Mouse (Mus musculus): Measurements from ENCODE around the gene C1qtnf1. TPM values are rescaled to one million over a fixed set of nuclear protein-coding genes. Genes with fewer than 3 reads are reported as not detected.
"Not testable (repeated sequence)": the region's sequence is repeated elsewhere in the genome, so short reads cannot be mapped to it uniquely, and the experiment has no call there.

C1qtnf1 gene
- polyA plus RNA-seq (2016; fragmentation: Nextera tagmentation; extraction: Ambion mirVana), result 2.7 and 3.3 TPM in 2 replicates

DNA sequence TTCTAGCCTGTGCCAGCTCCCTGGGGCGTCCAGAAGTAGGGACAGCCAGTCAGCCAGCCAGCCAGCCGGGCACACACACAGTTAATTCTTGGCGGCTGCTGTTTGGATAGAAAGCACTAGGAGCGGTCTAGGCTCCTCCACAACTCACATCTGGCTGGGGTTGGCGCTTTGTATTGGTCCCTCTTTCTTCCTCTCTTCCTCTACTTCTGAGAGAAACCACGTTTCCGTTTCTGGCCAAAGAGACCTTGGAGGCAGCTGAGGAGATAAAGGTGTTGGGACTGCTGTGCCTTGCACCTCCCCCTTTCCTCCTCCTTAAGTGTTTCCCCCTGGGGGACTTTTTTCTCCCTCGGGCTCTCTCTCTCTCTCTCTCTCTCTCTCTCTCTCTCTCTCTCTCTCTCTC, at the start of gene C1qtnf1:
Gene C1qtnf1 (plus strand): TSS at position 218 of the 400 bp plus-strand sequence.
- Histone ChIP-seq H3K9me3 (no peaks in the 10 kb centered on the region), H3K36me3 (no peaks in the 10 kb centered on the region), H3K27me3 (ENCODE audit: insufficient read depth, poor library complexity, severe bottlenecking) (peaks cover 9% of the 10 kb centered on the region; the same call in 1 of the 2 replicates), H3K27ac (peak within 1 kb of the TSS; percentile 43), H3K4me3 (peak within 1 kb of the TSS; percentile 49), H3K4me1 (peaks cover 73% of the 10 kb centered on the region)
- no peak for DNase-seq (ENCODE audit: low spot score)
- under 1% methylated on average over 8 of the region's 8 CpGs for WGBS

DNA sequence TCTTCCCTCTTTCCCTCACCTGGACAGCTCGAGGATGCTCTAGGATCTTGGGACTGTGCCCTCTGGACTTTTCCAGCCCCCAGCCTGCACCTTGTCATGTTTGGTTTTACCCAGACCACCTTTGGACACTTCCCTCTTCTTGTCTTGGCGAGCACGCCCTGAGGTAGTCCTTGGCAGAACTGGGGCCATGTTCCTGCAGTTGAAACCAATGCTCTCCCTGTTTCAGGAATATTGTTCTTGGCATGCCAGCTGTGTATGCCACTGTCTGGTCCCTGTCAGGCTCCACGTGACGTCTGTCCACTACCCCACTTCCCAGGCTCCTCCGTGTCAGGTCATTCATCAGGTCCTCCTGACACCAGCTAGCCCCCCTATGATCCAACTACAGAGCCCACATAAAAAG, 49.3 kb upstream of the C1qtnf1 start:
- 83% methylated on average over 6 of the region's 6 CpGs for WGBS
- no peak for DNase-seq (ENCODE audit: low spot score)
- peaks cover 12% of the 10 kb centered on the region for H3K4me1 ChIP-seq
- H3K4me3 ChIP-seq, result no peak overlapping the region
- no peak overlapping the region for H3K27ac ChIP-seq
- H3K36me3 ChIP-seq, result no peaks in the 10 kb centered on the region
- H3K9me3 ChIP-seq, result no peaks in the 10 kb centered on the region
- peaks cover 3% of the 10 kb centered on the region; the same call in 1 of the 2 replicates for H3K27me3 ChIP-seq (ENCODE audit: insufficient read depth, poor library complexity, severe bottlenecking)

DNA sequence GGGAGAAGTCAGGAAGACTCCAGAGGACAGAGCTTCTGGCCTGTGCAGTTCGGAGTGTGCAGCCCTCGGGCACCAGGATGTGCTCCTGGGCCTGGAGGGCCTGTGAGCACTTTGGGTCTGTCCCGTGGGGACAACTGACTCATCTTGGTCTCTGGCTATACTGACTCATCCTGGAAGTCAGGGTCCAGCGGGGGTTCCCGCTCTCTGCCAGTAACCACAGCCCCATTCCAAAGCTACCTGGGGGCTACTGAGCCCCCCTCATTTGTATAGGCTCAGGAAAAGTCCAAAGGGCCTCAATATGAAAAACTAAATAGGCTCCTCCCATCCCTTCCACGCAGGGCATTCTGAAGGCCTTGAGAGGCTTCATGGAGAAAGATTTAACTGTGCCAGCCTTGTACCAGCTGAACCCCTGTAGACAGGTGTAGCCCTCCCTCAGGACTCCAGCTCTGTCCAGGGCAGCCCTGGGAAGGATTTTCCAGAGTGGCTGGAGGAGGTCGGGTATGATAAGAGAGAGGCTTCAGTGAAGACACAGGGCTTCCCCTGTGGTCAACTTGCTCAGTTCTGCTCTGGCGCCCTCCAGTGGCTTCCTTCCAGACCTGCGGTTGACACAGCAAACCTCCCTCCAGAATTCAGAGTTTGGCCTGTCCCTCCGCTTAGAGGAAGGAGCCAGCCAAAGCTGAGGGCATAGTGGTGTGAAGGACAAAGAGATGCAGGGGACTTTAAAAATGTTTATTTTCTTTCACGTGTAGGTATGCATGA, 48.6 kb upstream of the C1qtnf1 start:
- peaks cover 12% of the 10 kb centered on the region for H3K4me1 ChIP-seq
- no peaks in the 10 kb centered on the region for H3K9me3 ChIP-seq
- H3K4me3 ChIP-seq, result no peak overlapping the region
- H3K27ac ChIP-seq, result 0 out of 2 replicates have a peak overlapping the region, but pooled peaks have one; percentile 47
- peak; percentile 89 for DNase-seq (ENCODE audit: low spot score)
- 37% methylated on average over 11 of the region's 11 CpGs for WGBS
- H3K36me3 ChIP-seq, result no peaks in the 10 kb centered on the region
- H3K27me3 ChIP-seq (ENCODE audit: insufficient read depth, poor library complexity, severe bottlenecking), result peaks cover 3% of the 10 kb centered on the region; the same call in 1 of the 2 replicates

DNA sequence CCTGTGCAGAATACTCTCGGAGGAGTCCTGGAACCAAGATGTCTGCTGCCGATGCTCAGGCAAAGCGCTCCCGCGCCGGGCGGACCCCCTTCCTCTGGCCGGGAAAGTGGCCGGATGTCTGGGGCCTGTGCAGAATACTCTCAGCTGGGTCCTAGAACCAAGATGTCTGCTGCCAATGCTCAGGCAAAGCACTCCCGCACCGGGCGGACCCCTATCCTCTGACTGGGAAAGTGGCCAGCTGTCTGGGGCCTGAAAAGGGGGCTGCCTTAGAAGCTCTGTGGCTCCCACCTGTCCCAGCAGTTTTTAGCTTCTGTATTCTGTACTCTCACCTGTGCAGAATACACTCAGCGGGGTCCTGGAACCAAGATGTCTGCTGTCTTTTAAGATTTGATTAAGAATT, 40.2 kb upstream of the C1qtnf1 start:
- not testable (repeated sequence) for H3K4me3 ChIP-seq; DNase-seq (ENCODE audit: low spot score); H3K27me3 ChIP-seq (ENCODE audit: insufficient read depth, poor library complexity, severe bottlenecking); H3K27ac ChIP-seq; H3K36me3 ChIP-seq; H3K9me3 ChIP-seq; H3K4me1 ChIP-seq
- 91% methylated on average over 13 of the region's 13 CpGs for WGBS

DNA sequence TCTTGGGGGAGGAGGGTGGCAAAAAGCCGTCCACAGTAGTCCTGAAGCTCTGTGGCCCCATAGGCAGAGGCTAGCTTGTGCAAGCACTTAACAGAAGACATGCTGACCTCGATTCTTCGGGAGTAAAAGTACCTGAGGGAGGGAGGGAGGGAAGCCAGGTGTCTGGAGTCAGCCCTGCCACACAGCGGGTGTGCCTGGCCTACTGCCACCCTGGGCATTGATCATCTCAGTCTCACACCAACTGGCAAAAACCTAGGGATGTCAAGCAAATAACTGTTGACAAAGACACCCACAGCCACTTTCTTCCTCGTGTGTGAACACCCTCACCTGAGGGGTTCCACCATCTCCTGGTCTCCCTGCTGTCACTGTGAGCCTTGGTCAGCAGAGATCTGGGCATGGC, 34.0 kb upstream of the C1qtnf1 start:
- no peak overlapping the region for H3K4me3 ChIP-seq
- DNase-seq (ENCODE audit: low spot score), result no peak
- H3K27ac ChIP-seq, result no peak overlapping the region
- peaks cover 10% of the 10 kb centered on the region for H3K4me1 ChIP-seq
- peaks cover 8% of the 10 kb centered on the region for H3K36me3 ChIP-seq
- no peaks in the 10 kb centered on the region for H3K9me3 ChIP-seq
- peaks cover 5% of the 10 kb centered on the region for H3K27me3 ChIP-seq (ENCODE audit: insufficient read depth, poor library complexity, severe bottlenecking)
- 65% methylated on average over 5 of the region's 5 CpGs for WGBS

DNA sequence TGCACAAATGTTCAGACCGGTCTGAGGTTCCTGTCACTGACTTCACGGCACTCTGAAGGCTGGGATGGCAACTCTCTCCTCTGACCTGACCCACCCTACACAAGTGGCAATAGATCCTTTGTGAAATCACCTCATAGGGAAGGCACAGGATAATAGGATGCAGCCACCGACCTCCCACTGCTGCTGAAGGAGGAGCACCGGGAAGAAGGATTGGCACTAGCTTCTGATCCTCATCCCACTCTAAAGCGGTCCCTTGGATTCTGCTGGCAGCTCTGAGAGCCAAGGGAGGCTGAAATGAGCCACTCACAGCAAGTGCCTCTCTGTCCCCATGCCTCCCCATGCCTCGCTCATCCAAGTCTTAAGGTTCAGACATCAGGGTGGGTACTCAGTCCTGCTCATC, 33.5 kb upstream of the C1qtnf1 start:
- WGBS, result 61% methylated on average over 6 of the region's 6 CpGs

DNA sequence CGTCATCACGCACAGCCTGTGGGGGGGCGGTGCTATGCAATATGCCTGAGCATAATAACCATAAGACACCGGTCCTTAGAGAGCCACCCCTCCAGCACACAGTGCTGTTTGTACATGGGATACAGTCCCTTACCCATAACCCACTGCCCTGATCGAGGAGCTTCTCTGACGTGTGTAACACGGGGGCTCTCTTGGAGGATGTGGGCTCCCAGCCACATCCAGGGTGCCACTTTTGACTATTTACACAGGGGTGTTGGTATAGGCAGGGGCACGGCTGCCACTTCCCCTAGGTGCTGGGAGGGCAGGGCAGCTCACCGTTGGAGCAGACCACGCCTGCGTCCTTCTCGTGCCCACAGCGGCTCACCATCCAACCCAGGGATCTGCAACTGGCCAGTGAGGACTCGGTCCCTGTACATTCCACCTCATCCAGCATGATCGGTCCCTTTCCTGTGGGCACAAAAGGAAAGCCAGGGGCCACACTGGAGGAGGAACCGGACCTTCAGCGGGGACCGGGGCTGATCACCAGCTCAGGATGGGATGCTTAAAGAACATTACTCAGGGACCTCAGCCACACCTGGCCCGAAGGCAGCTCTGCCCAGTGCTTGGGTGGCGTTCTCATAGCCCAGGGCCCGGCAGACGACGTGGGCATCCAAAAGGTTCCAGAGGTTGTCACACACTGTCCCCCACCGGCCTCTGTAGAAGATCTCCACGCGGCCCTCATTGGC, 30.0 kb upstream of the C1qtnf1 start:
- peaks cover 8% of the 10 kb centered on the region for H3K36me3 ChIP-seq
- peaks cover 42% of the 10 kb centered on the region for H3K4me1 ChIP-seq
- H3K27me3 ChIP-seq (ENCODE audit: insufficient read depth, poor library complexity, severe bottlenecking), result peaks cover 5% of the 10 kb centered on the region
- H3K4me3 ChIP-seq, result no peak overlapping the region
- WGBS, result 93% methylated on average over 26 of the region's 26 CpGs
- no peak overlapping the region for H3K27ac ChIP-seq
- H3K9me3 ChIP-seq, result no peaks in the 10 kb centered on the region
- DNase-seq (ENCODE audit: low spot score), result no peak

More for the DNA sequence above, 33.5 kb upstream of the C1qtnf1 start:
- DNase-seq (ENCODE audit: low spot score), result no peak
- Histone ChIP-seq H3K4me1 (peaks cover 15% of the 10 kb centered on the region), H3K36me3 (peaks cover 8% of the 10 kb centered on the region), H3K4me3 (no peak overlapping the region), H3K27me3 (ENCODE audit: insufficient read depth, poor library complexity, severe bottlenecking) (peaks cover 5% of the 10 kb centered on the region), H3K9me3 (no peaks in the 10 kb centered on the region), H3K27ac (no peak overlapping the region)

DNA sequence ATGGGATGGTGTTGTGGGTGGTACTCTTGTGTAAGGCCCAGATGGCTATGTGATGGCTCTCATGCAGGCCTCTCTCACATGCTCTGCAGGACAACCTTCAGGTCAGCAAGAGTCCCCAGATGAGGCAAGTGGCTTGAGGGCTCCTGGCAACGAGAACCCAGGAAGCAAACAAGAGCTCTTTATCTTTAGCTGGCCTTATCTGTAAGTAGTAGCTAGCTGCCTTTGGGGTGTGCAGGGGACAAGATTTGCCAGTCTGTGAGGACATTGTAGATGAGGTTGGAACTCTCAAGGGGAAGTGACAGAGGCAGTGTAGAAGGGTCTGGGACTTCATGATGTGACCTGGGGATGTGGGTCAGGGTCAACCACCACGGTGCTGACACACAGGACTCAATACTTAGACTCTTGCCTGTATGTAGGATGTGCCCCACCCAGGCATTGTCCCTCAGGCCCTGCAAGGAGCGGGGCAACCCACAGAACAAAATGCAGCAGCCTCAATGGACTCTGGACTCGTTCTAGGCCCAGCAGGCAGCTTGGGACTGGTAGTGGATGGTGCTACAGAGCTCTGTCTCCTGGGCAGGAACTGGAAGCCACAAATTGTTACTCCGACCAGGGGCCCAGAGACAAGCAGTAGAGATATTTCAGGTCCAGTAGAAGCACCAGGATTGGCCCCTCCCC, 28.0 kb upstream of the C1qtnf1 start:
- Histone ChIP-seq H3K9me3 (no peaks in the 10 kb centered on the region), H3K4me3 (0 out of 2 replicates have a peak overlapping the region, but pooled peaks have one; percentile 6), H3K36me3 (peaks cover 8% of the 10 kb centered on the region), H3K27me3 (ENCODE audit: insufficient read depth, poor library complexity, severe bottlenecking) (peaks cover 5% of the 10 kb centered on the region), H3K27ac (peak overlapping the region; percentile 86), H3K4me1 (peaks cover 52% of the 10 kb centered on the region)
- no peak for DNase-seq (ENCODE audit: low spot score)
- 35% methylated on average over 5 of the region's 5 CpGs for WGBS

DNA sequence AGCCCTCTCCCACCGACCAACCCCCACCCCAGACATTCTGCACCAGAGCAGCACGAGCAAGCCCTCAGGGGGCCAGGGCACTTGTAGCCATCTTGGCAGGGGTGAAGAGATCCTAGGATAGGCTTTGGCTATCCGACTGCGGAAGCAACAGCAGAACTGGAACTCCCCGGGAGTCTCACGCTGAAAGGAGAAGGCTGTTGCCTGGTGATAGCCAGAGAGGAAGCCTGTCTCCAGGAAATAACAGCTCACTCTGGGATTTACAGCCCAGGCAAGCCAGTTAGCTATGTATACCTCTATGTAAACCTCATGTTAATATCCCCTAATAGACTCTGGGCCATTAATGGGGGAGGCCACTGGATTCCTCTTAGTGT, 27.5 kb upstream of the C1qtnf1 start:
- H3K4me1 ChIP-seq, result peaks cover 52% of the 10 kb centered on the region
- peaks cover 5% of the 10 kb centered on the region for H3K27me3 ChIP-seq (ENCODE audit: insufficient read depth, poor library complexity, severe bottlenecking)
- 14% methylated on average over 6 of the region's 6 CpGs for WGBS
- 0 out of 2 replicates have a peak overlapping the region, but pooled peaks have one; percentile 12 for H3K4me3 ChIP-seq
- H3K27ac ChIP-seq, result peak overlapping the region; percentile 86
- peaks cover 7% of the 10 kb centered on the region for H3K36me3 ChIP-seq
- DNase-seq (ENCODE audit: low spot score), result no peak
- no peaks in the 10 kb centered on the region for H3K9me3 ChIP-seq

DNA sequence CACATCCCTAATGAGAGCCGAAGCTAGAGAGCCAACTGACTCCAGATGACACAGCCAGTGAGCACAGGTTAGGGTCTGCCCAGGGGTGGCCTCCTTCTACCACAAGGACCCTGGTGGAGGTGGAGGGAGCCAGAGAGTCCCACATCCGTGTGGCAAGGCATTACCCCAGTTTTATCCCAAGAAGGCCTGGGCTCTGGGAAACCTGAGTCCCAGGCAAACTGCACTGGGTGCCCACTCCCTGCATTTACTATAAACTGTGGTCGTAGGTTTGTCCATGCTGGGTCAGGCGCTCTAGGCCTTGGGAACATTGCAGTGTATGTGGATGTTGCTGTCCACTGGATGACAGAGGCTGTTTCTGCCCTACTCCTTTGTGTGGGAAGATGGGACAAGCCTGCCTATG, 26.8 kb upstream of the C1qtnf1 start:
- 76% methylated on average over 4 of the region's 4 CpGs for WGBS
- Histone ChIP-seq H3K36me3 (peaks cover 6% of the 10 kb centered on the region; the same call in 1 of the 2 replicates), H3K4me3 (no peak overlapping the region), H3K4me1 (peaks cover 52% of the 10 kb centered on the region), H3K27ac (peak overlapping the region; percentile 86), H3K27me3 (ENCODE audit: insufficient read depth, poor library complexity, severe bottlenecking) (peaks cover 5% of the 10 kb centered on the region), H3K9me3 (no peaks in the 10 kb centered on the region)
- DNase-seq (ENCODE audit: low spot score), result no peak

DNA sequence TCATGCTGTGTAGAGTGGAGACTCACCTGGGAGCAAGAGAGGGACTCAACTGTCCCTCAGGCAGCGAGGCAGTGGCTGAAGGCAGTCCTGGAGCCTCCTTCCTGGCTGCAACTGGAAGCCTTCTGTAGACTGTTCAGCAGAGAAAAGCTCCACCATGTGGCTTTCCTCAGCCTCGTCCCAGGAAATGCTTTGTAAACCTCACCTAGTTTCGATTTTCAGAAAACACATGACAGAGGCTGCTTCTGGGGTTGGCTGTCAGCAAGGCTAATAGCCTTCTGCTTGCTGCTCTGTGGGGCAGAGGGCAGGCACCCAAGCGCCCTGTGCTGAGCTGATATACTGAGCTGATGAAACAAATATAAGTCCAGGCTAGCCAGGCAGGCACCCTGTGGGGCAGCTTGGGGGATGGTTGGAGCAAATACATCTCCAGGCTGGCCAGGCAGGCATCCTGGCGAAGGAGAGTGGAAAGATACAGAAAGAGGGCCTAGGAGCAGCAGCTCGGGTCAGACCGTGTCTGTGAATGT, 26.2 kb upstream of the C1qtnf1 start, which contains the start of gene Lgals3bp:
Gene Lgals3bp (minus strand): TSS at position 333 of the 521 bp plus-strand sequence.
- H3K27me3 ChIP-seq (ENCODE audit: insufficient read depth, poor library complexity, severe bottlenecking), result peaks cover 5% of the 10 kb centered on the region
- H3K36me3 ChIP-seq, result peaks cover 12% of the 10 kb centered on the region
- H3K27ac ChIP-seq, result peak within 1 kb of the TSS; percentile 86
- H3K4me1 ChIP-seq, result peaks cover 56% of the 10 kb centered on the region
- 35% methylated on average over 7 of the region's 7 CpGs for WGBS
- peak; percentile 79 for DNase-seq (ENCODE audit: low spot score)
- no peaks in the 10 kb centered on the region for H3K9me3 ChIP-seq
- no peak within 1 kb of the TSS for H3K4me3 ChIP-seq

DNA sequence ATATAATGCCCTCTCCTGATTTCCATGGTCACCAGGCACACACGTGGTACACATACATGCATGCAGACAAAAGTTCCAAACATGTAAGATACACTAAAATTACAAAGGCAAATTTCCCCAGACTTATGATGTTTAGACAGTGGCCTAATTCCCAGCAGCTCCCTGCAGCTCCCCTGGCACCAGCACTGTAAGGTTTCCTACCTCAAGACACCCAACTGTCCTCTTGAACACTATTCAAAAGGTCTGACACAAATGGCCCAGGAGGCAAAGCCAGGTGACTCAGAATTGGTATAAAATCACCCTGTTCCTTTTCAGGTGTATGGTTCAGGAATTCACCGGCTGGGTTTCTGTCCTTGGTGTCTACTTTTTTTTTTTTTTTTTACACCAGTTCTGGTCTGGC, 24.8 kb upstream of the C1qtnf1 start:
- 88% methylated on average over 2 of the region's 2 CpGs for WGBS

More for the DNA sequence above, 24.8 kb upstream of the C1qtnf1 start:
- Histone ChIP-seq H3K27me3 (ENCODE audit: insufficient read depth, poor library complexity, severe bottlenecking) (0 out of 2 replicates have a peak, but pooled peaks cover 1% of the 10 kb centered on the region), H3K36me3 (peaks cover 26% of the 10 kb centered on the region), H3K27ac (no peak overlapping the region), H3K9me3 (no peaks in the 10 kb centered on the region), H3K4me1 (peaks cover 59% of the 10 kb centered on the region), H3K4me3 (no peak overlapping the region)
- no peak for DNase-seq (ENCODE audit: low spot score)
